Mouse (Mus musculus): ENCODE data around the gene Rfx1. TPM values are rescaled to one million over a fixed set of nuclear protein-coding genes. Genes with fewer than 3 reads are reported as not detected.
A peak's percentile ranks its signal among the peaks of the same experiment; 100 is the strongest.

The Rfx1 gene
- polyA plus RNA-seq, 1 experiment from 2014 or later, result 8.8 TPM

DNA sequence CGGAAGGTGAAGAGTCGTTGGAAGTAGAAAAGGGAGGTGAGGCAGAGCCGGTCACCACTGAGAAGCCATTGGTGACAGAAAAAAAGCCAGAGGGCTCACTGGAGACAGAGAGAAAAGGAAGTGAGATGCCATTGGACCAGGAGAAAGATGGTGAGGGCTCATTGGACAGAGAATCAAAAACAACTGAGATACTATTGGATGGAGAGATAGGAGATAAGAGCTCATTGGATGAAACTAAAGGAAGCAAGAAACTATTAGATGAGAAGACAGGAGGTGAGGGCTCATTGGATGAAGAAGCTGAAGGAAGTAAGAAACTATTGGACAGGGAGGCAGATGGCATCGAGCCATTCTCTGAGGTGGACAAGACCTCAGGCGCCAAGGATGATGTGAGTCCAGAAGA lies 37.4 kb upstream of the Rfx1 start:
- Histone ChIP-seq H3K9ac (ENCODE audit: low read depth, low read length) (no peak overlapping the region), H3K4me1 (replicated peaks; ENCODE audit: control insufficient read depth, insufficient read depth, low read length) (no peaks in the 10 kb centered on the region), H3K27ac (ENCODE audit: low read depth, low read length) (no peak overlapping the region), H3K36me3 (ENCODE audit: control insufficient read depth, insufficient read depth, low read length) (no peaks in the 10 kb centered on the region), H3K4me3 (ENCODE audit: low read depth, low read length) (no peak overlapping the region), H3K27me3 (ENCODE audit: control insufficient read depth, insufficient read depth, low read length) (peaks cover 12% of the 10 kb centered on the region; the same call in 1 of the 2 replicates), H3K4me2 (replicated peaks; ENCODE audit: low read depth, low read length) (no peak overlapping the region), H3K9me3 (ENCODE audit: control insufficient read depth, low read length) (no peaks in the 10 kb centered on the region)
- DNase-seq (ENCODE audit: low spot score) (no peak), ATAC-seq (ENCODE audit: low FRiP score) (no peak)
- 90% methylated on average over 5 of the region's 5 CpGs for WGBS

DNA sequence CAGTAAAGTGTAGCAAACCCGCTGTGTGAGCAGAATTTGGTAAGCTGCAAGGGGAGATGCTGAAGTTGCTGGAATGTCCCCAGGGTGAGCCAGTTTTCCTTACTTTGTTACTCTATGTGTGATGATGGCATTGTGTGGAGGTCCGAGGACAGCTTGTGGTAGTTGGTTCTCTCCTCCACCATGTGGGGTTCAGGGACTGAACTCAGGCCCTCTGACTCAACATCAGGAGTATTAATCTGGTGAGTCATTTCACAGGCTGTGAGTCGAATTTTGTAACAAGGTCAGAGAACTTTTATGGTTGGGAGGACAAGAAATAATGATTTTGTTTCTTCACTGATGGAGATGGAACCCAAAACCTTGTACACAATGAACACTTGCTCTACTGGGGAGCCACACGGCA lies 33.9 kb upstream of the Rfx1 start:
- H3K9ac ChIP-seq (ENCODE audit: low read depth, low read length), result no peak overlapping the region
- no peak overlapping the region for H3K4me3 ChIP-seq (ENCODE audit: low read depth, low read length)
- no peak for ATAC-seq (ENCODE audit: low FRiP score)
- no peak for DNase-seq (ENCODE audit: low spot score)
- 78% methylated on average over 4 of the region's 4 CpGs for WGBS
- no peaks in the 10 kb centered on the region for H3K36me3 ChIP-seq (ENCODE audit: control insufficient read depth, insufficient read depth, low read length)
- H3K4me2 ChIP-seq (replicated peaks; ENCODE audit: low read depth, low read length), result no peak overlapping the region
- H3K27me3 ChIP-seq (ENCODE audit: control insufficient read depth, insufficient read depth, low read length), result 0 out of 2 replicates have a peak, but pooled peaks cover 3% of the 10 kb centered on the region
- H3K4me1 ChIP-seq (replicated peaks; ENCODE audit: control insufficient read depth, insufficient read depth, low read length), result no peaks in the 10 kb centered on the region
- H3K9me3 ChIP-seq (ENCODE audit: control insufficient read depth, low read length), result no peaks in the 10 kb centered on the region
- no peak overlapping the region for H3K27ac ChIP-seq (ENCODE audit: low read depth, low read length)

DNA sequence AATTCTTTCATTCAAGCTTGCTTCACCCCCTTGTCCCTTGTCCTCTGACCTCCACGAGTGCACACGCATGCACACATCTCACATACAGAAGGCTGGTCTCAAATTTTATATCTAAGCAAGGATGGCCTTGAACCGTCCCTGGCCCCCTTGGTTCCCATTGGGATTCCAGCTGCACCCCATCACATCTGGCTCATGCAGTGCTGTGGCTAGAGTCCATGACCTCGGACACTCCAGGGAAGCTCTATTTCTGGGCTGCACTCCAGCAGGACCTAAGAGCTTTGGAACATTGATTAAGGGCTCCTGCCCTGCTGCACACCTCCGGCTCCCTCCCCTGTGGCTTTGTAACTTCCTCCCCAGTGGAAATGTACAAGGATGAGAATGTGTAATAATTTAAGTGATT lies 28.6 kb upstream of the Rfx1 start:
- 75% methylated on average over 5 of the region's 5 CpGs for WGBS
- Histone ChIP-seq H3K9ac (ENCODE audit: low read depth, low read length) (no peak overlapping the region), H3K4me1 (replicated peaks; ENCODE audit: control insufficient read depth, insufficient read depth, low read length) (0 out of 2 replicates have a peak, but pooled peaks cover 3% of the 10 kb centered on the region), H3K36me3 (ENCODE audit: control insufficient read depth, insufficient read depth, low read length) (no peaks in the 10 kb centered on the region), H3K4me2 (replicated peaks; ENCODE audit: low read depth, low read length) (no peak overlapping the region), H3K27me3 (ENCODE audit: control insufficient read depth, insufficient read depth, low read length) (peaks cover 19% of the 10 kb centered on the region), H3K4me3 (ENCODE audit: low read depth, low read length) (no peak overlapping the region), H3K27ac (ENCODE audit: low read depth, low read length) (no peak overlapping the region), H3K9me3 (ENCODE audit: control insufficient read depth, low read length) (no peaks in the 10 kb centered on the region)
- no peak for ATAC-seq (ENCODE audit: low FRiP score)
- no peak for DNase-seq (ENCODE audit: low spot score)

DNA sequence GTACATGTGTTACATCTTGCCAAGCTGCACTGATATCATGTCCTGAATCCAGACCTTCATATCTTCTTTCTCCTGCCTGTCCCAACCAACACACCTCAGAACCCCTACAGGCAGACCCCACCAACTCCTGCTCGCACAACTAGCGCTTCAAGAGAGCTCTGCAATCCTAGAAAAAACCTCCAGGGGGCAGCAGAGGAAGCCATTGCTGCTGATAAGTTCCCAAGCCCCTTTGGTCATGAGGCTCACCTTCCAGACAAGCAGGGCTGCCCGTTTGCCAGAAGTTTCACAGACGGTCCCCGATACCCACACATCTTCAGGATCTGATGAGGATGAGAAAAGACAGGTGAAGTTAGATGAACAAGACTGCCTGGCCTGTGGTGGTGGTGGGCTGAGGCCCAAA lies 27.6 kb upstream of the Rfx1 start:
- no peak overlapping the region for H3K9ac ChIP-seq (ENCODE audit: low read depth, low read length)
- H3K4me1 ChIP-seq (replicated peaks; ENCODE audit: control insufficient read depth, insufficient read depth, low read length), result 0 out of 2 replicates have a peak, but pooled peaks cover 3% of the 10 kb centered on the region
- DNase-seq (ENCODE audit: low spot score), result peak; percentile 93
- no peak overlapping the region for H3K4me2 ChIP-seq (replicated peaks; ENCODE audit: low read depth, low read length)
- no peaks in the 10 kb centered on the region for H3K9me3 ChIP-seq (ENCODE audit: control insufficient read depth, low read length)
- H3K27me3 ChIP-seq (ENCODE audit: control insufficient read depth, insufficient read depth, low read length), result peaks cover 30% of the 10 kb centered on the region
- WGBS, result 13% methylated on average over 5 of the region's 5 CpGs
- no peak overlapping the region for H3K27ac ChIP-seq (ENCODE audit: low read depth, low read length)
- no peak for ATAC-seq (ENCODE audit: low FRiP score)
- no peak overlapping the region for H3K4me3 ChIP-seq (ENCODE audit: low read depth, low read length)
- no peaks in the 10 kb centered on the region for H3K36me3 ChIP-seq (ENCODE audit: control insufficient read depth, insufficient read depth, low read length)

DNA sequence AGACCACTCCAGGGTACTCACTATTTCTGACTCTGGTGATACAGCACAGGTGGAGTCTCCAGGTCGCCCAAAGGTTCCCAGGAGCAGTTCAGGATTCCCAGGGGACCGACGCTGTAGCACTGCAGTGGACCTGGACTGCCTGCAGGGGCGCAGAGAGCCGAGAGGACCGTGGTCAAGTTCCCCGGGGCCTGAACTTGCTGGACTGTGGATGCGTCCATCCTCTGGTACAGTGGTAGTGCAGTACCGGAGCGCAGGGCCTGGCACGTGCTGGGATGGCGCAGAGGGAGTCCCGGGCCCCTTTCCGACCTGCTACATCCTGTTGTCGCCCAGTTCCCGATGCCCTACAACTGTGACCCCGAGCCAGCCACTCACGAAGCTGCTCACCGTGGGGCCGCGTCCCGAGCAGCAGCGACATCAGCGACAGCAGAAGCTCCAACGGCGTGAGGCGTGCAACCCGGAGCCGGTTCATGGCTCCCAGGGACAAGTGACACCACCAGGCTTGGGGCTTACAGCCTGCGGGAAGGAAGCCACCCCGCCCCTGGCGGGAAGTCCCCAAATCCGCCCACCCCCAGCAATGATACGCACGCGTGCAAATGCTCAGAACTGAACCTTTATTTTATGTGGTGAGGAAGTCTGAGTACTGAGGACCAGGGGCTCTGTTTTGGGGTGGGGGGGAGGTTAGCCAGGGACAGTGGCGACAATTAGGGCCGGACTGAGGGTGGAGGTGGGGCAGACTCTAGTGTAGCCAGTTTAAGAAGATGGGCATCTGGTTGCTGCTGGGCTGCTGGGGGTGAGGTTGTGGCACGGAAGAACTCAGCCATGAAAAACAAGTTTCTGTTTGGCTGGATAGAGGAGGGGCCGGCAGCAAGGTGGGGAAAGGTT lies 24.3 kb upstream of the Rfx1 start, which contains the start of gene Il27ra:
Il27ra (minus strand) TSS at position 524 of the 882 bp plus-strand sequence.
- ATAC-seq (ENCODE audit: low FRiP score) (peak; percentile 64), DNase-seq (ENCODE audit: low spot score) (peak; percentile 77)
- H3K27me3 ChIP-seq (ENCODE audit: control insufficient read depth, insufficient read depth, low read length), result peaks cover 44% of the 10 kb centered on the region
- no peaks in the 10 kb centered on the region for H3K36me3 ChIP-seq (ENCODE audit: control insufficient read depth, insufficient read depth, low read length)
- peak within 1 kb of the TSS; percentile 54 for H3K4me2 ChIP-seq (replicated peaks; ENCODE audit: low read depth, low read length)
- peak within 1 kb of the TSS; percentile 5; the same call in 1 of the 2 replicates for H3K9ac ChIP-seq (ENCODE audit: low read depth, low read length)
- no peak within 1 kb of the TSS for H3K27ac ChIP-seq (ENCODE audit: low read depth, low read length)
- peak within 1 kb of the TSS; percentile 21 for H3K4me3 ChIP-seq (ENCODE audit: low read depth, low read length)
- H3K9me3 ChIP-seq (ENCODE audit: control insufficient read depth, low read length), result no peaks in the 10 kb centered on the region
- peaks cover 3% of the 10 kb centered on the region; the same call in 1 of the 2 replicates for H3K4me1 ChIP-seq (replicated peaks; ENCODE audit: control insufficient read depth, insufficient read depth, low read length)
- WGBS, result 5% methylated on average over 40 of the region's 40 CpGs

DNA sequence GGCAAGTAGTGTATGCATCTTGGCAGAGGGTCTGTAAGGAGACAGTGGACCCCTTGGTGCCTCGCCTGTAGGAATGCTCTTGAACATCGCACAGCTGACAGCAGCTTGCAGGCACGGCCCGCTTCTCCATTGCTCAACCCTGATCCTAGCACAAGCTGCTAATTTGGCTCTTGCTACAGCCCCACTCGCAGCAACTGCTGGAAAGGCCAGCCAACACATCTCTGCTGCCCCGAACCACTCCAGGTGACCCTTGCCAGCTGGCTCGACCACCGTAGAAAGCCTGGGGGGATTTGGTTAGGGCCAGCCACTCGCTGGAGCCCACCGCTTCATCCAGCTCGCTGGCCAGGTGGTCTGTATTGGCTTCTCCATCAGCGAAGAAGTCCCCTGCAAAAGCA lies 23.7 kb upstream of the Rfx1 start:
- Histone ChIP-seq H3K4me1 (replicated peaks; ENCODE audit: control insufficient read depth, insufficient read depth, low read length) (peaks cover 3% of the 10 kb centered on the region; the same call in 1 of the 2 replicates), H3K4me2 (replicated peaks; ENCODE audit: low read depth, low read length) (no peak overlapping the region), H3K9ac (ENCODE audit: low read depth, low read length) (no peak overlapping the region), H3K9me3 (ENCODE audit: control insufficient read depth, low read length) (no peaks in the 10 kb centered on the region), H3K4me3 (ENCODE audit: low read depth, low read length) (no peak overlapping the region), H3K27ac (ENCODE audit: low read depth, low read length) (no peak overlapping the region), H3K27me3 (ENCODE audit: control insufficient read depth, insufficient read depth, low read length) (peaks cover 44% of the 10 kb centered on the region), H3K36me3 (ENCODE audit: control insufficient read depth, insufficient read depth, low read length) (no peaks in the 10 kb centered on the region)
- peak; percentile 19 for DNase-seq (ENCODE audit: low spot score)
- WGBS, result 36% methylated on average over 12 of the region's 12 CpGs
- no peak for ATAC-seq (ENCODE audit: low FRiP score)

DNA sequence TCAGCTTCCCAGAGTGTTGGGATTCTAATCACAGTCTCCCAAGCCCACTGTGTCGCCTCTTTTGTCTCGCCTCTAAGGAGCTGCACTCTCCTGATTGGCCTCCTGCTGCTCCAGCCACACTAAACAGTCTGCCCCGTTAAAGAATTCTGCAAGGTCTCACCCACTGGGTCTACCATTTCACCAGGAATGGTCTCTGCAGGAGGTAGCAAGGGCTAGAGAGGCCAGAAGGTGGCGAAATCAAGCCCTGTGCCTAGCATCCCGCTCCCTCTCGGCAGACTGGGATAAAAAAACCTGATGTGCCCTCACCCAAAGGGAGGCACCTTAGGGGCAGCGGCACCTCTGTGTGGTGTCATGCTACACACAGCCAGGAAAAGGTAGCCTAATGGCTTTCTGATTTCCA lies 22.5 kb upstream of the Rfx1 start:
- Histone ChIP-seq H3K9ac (ENCODE audit: low read depth, low read length) (no peak overlapping the region), H3K36me3 (ENCODE audit: control insufficient read depth, insufficient read depth, low read length) (no peaks in the 10 kb centered on the region), H3K4me2 (replicated peaks; ENCODE audit: low read depth, low read length) (no peak overlapping the region), H3K9me3 (ENCODE audit: control insufficient read depth, low read length) (no peaks in the 10 kb centered on the region), H3K4me3 (ENCODE audit: low read depth, low read length) (no peak overlapping the region), H3K27ac (ENCODE audit: low read depth, low read length) (no peak overlapping the region), H3K27me3 (ENCODE audit: control insufficient read depth, insufficient read depth, low read length) (peaks cover 44% of the 10 kb centered on the region), H3K4me1 (replicated peaks; ENCODE audit: control insufficient read depth, insufficient read depth, low read length) (peaks cover 3% of the 10 kb centered on the region; the same call in 1 of the 2 replicates)
- 2% methylated on average over 7 of the region's 7 CpGs for WGBS
- DNase-seq (ENCODE audit: low spot score), result peak; percentile 29
- no peak for ATAC-seq (ENCODE audit: low FRiP score)

DNA sequence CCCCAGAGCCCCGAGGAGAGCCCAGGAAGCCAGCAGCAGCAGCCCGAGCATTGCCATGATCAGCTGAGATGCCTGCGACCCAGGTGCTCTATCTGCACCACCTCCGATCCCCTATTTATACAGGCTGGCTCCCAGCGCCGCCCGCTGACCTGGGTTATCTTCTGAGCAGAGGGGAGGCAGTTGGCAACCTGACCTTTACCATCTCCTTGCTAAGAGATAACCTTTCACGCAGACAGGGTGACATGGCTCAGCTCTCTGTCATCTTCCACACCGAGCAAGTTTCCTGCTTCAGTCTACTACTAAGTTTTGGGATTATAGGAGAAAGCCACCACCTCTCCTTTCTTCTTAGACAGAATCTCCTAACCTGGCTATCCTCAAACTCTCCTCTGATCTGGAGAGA lies 21.7 kb upstream of the Rfx1 start, which contains the start of gene Rln3:
Rln3 (minus strand) TSS at position 101 of the 400 bp plus-strand sequence.
- H3K4me1 ChIP-seq (replicated peaks; ENCODE audit: control insufficient read depth, insufficient read depth, low read length), result peaks cover 3% of the 10 kb centered on the region; the same call in 1 of the 2 replicates
- H3K36me3 ChIP-seq (ENCODE audit: control insufficient read depth, insufficient read depth, low read length), result no peaks in the 10 kb centered on the region
- no peak within 1 kb of the TSS for H3K9ac ChIP-seq (ENCODE audit: low read depth, low read length)
- H3K4me2 ChIP-seq (replicated peaks; ENCODE audit: low read depth, low read length), result no peak within 1 kb of the TSS
- no peak within 1 kb of the TSS for H3K27ac ChIP-seq (ENCODE audit: low read depth, low read length)
- no peaks in the 10 kb centered on the region for H3K9me3 ChIP-seq (ENCODE audit: control insufficient read depth, low read length)
- DNase-seq (ENCODE audit: low spot score), result no peak
- ATAC-seq (ENCODE audit: low FRiP score), result no peak
- 9% methylated on average over 9 of the region's 9 CpGs for WGBS
- H3K4me3 ChIP-seq (ENCODE audit: low read depth, low read length), result no peak within 1 kb of the TSS
- peaks cover 44% of the 10 kb centered on the region for H3K27me3 ChIP-seq (ENCODE audit: control insufficient read depth, insufficient read depth, low read length)

DNA sequence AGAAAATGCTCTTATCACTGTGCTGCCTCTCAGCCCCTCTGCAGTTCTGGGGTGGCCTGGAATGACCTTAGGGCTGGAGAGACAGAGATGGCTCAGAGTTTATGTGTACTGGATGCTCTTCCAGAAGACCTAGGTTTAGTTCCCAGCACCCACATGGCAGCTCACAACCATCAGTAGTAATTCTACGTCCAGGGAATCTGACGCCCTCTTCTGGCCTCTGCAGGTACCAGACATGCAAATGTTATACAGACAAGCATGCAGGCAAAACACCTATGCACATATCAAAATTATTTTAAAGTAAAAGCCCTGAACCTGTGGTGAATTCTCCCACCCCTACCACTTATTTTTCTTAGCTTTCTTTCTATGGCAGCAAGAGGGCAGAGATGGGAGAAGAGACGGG lies 20.1 kb upstream of the Rfx1 start:
- no peaks in the 10 kb centered on the region for H3K36me3 ChIP-seq (ENCODE audit: control insufficient read depth, insufficient read depth, low read length)
- no peaks in the 10 kb centered on the region for H3K9me3 ChIP-seq (ENCODE audit: control insufficient read depth, low read length)
- H3K27me3 ChIP-seq (ENCODE audit: control insufficient read depth, insufficient read depth, low read length), result peaks cover 39% of the 10 kb centered on the region
- H3K4me1 ChIP-seq (replicated peaks; ENCODE audit: control insufficient read depth, insufficient read depth, low read length), result peaks cover 3% of the 10 kb centered on the region; the same call in 1 of the 2 replicates
- 86% methylated on average over 3 of the region's 3 CpGs for WGBS
- H3K9ac ChIP-seq (ENCODE audit: low read depth, low read length), result no peak overlapping the region
- no peak overlapping the region for H3K27ac ChIP-seq (ENCODE audit: low read depth, low read length)
- no peak overlapping the region for H3K4me2 ChIP-seq (replicated peaks; ENCODE audit: low read depth, low read length)
- H3K4me3 ChIP-seq (ENCODE audit: low read depth, low read length), result no peak overlapping the region
- no peak for ATAC-seq (ENCODE audit: low FRiP score)
- no peak for DNase-seq (ENCODE audit: low spot score)

Measured in hindbrain, embryonic 11.5 days (tissue).